Mouse (Mus musculus): ENCODE results near the gene Pax3. TPM values are rescaled to one million over a fixed set of nuclear protein-coding genes. Genes with fewer than 3 reads are reported as not detected.

The Pax3 gene
- polyA plus RNA-seq, 1 experiment, result not detected

DNA sequence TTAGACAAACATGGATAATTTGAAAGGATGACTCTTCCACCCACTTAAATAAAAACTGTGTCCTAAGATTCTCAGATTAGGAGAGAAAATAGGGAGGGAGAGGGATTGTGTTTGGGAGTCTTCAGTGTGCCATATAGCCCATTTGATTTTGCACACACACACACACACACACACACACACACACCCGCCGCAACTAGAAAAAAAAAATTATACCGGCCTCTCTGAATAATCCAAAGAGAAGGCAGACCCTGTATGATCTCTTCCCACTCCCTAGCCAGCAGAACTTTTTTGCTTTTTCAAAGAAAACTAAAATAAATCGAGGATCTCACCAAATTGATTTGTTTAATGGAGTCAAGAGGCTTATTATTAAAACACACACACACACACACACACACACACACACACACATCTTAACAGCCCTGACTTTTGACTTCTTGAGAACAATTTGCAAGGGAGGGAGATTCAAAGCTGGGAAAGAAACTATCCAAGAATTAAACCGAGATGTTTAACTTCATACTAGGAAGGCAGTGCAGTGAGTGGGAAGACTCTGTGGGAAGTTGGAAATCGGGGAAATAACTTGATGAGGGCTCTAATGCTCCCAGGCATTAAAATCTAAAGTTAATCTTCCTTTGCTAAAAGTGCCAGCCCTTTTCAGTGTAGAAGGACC lies 2.4 kb downstream of the Pax3 start:
- Histone ChIP-seq H3K4me1 (ENCODE audit: control insufficient read depth) (no peaks in the 10 kb centered on the region), H3K9me3 (ENCODE audit: control insufficient read depth, low read length) (peaks cover 2% of the 10 kb centered on the region; the same call in 1 of the 2 replicates), H3K27me3 (ENCODE audit: control insufficient read depth) (peaks cover 100% of the 10 kb centered on the region), H3K36me3 (ENCODE audit: control insufficient read depth) (no peaks in the 10 kb centered on the region), H3K4me3 (replicated peaks) (no peak overlapping the region)
- TF ChIP-seq GATA1 (IDR thresholded peaks at IDR 0.05; ENCODE audit: low read length) (no peak), TAL1 (IDR thresholded peaks at IDR 0.05; ENCODE audit: low read length) (no peak)

DNA sequence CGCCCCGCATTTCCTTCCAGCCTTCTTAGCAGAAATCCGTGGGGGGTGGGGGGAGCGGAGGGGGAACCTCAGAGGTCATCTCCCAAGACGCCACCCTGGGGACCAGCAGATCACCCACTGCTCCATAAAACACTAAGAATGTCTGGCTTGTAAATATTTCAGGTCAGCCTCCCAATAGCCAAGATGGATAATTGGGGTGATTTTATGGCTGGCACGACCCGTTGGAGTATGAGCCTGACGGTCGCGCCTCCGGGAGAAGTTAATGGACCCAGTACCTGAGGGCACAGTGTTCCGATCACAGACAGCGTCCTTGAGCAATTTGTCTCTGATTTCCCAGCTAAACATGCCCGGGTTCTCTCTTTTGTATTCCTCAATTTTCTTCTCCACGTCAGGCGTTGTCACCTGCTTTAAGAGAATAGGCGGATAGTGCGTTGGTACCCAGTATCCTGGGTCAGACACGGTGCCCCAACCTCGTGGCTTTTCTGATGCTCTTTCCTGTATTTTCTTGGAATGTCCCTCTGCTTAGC lies 3.4 kb downstream of the Pax3 start:
- Histone ChIP-seq H3K9me3 (ENCODE audit: control insufficient read depth, low read length) (peaks cover 2% of the 10 kb centered on the region; the same call in 1 of the 2 replicates), H3K27me3 (ENCODE audit: control insufficient read depth) (peaks cover 100% of the 10 kb centered on the region), H3K4me1 (ENCODE audit: control insufficient read depth) (no peaks in the 10 kb centered on the region), H3K36me3 (ENCODE audit: control insufficient read depth) (no peaks in the 10 kb centered on the region), H3K4me3 (replicated peaks) (no peak overlapping the region)
- TF ChIP-seq TAL1 (IDR thresholded peaks at IDR 0.05; ENCODE audit: low read length), result no peak
- TF ChIP-seq GATA1 (IDR thresholded peaks at IDR 0.05; ENCODE audit: low read length), result no peak

DNA sequence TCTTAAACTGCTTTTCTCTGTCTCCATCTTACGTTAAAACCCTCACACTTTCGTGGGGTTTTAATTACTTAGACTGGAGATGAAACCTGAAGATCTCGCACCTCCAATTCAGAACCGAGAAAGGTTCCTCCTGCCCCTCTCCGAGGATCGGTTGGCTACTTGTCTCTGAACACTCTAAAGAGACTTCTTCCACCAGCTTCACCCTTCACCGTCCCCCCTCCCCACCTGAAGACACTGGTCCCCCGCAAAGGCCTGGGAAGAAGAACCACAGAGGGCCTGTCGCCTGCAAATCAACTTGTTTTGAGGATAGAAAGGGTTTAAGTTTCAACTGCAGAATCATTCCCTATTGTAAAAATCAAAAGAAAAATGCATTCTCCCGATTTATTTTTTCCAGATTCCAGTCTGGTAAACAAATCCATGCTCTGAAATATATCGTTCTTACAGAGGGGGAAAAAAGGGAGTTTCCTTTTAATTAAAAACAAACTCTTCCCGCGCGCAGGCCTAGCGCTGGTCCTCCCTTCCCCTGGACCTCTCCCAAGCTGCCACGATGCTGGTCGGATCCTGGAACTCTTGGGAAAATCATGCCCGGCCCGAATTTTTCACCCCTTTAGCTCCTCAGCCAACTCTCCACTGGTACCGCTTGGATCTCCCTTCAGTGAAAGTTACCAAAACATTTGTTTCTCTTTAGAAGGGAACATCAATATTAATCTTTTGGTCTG lies 4.0 kb downstream of the Pax3 start:
- TF ChIP-seq TAL1 (IDR thresholded peaks at IDR 0.05; ENCODE audit: low read length), result no peak
- TF ChIP-seq GATA1 (IDR thresholded peaks at IDR 0.05; ENCODE audit: low read length), result no peak
- H3K27me3 ChIP-seq (ENCODE audit: control insufficient read depth), result peaks cover 100% of the 10 kb centered on the region

DNA sequence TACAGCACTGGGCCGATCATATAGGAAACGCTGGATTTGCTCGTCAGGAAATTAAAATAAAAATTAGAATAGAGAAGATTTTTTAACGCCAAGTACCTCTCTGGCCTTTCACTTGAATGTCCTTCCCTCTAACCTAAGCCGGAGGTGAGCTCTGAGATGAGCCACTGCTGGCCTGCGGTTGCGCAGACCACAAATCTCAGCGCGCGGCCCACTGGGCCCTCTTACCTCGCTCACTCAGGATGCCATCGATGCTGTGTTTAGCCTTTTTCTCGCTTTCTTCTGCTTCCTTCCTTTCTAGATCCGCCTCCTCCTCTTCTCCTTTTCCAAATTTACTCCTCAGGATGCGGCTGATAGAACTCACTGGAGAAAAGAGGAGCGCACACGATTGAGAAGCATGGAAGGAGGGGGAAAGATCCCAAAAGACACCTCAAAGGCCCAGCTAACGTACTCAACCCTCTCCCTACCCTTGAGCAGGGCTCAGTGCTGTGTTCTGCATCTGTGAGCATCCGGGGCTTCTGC lies 4.7 kb downstream of the Pax3 start:
- no peak for TF ChIP-seq TAL1 (IDR thresholded peaks at IDR 0.05; ENCODE audit: low read length)
- TF ChIP-seq GATA1 (IDR thresholded peaks at IDR 0.05; ENCODE audit: low read length), result no peak
- peaks cover 100% of the 10 kb centered on the region for H3K27me3 ChIP-seq (ENCODE audit: control insufficient read depth)
- peaks cover 2% of the 10 kb centered on the region; the same call in 1 of the 2 replicates for H3K9me3 ChIP-seq (ENCODE audit: control insufficient read depth, low read length)
- no peaks in the 10 kb centered on the region for H3K36me3 ChIP-seq (ENCODE audit: control insufficient read depth)
- no peaks in the 10 kb centered on the region for H3K4me1 ChIP-seq (ENCODE audit: control insufficient read depth)
- H3K4me3 ChIP-seq (replicated peaks), result no peak overlapping the region

More for the DNA sequence above, 4.0 kb downstream of the Pax3 start:
- Histone ChIP-seq H3K4me1 (ENCODE audit: control insufficient read depth) (no peaks in the 10 kb centered on the region), H3K4me3 (replicated peaks) (no peak overlapping the region), H3K36me3 (ENCODE audit: control insufficient read depth) (no peaks in the 10 kb centered on the region), H3K9me3 (ENCODE audit: control insufficient read depth, low read length) (peaks cover 2% of the 10 kb centered on the region; the same call in 1 of the 2 replicates)

DNA sequence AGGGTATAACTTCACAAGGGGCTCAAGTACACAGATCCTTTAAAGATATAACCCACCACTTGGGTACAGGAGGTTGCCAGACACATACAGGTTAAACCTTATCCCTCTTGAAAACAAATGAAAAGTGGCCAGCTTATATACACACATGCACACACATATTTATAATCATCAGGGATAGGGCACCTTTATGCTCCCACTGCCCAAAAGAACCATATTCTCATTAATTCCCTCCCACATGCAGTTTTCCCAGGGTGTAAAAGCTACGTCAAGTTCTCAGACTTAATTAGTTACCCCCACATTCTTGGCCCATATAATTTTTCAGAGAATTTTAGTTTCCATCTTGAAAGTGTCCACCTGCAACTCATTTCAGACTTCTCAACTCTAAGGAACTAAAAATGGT lies 5.2 kb downstream of the Pax3 start:
- H3K27me3 ChIP-seq (ENCODE audit: control insufficient read depth), result peaks cover 100% of the 10 kb centered on the region
- TF ChIP-seq TAL1 (IDR thresholded peaks at IDR 0.05; ENCODE audit: low read length) (no peak), GATA1 (IDR thresholded peaks at IDR 0.05; ENCODE audit: low read length) (no peak)
- no peaks in the 10 kb centered on the region for H3K4me1 ChIP-seq (ENCODE audit: control insufficient read depth)

DNA sequence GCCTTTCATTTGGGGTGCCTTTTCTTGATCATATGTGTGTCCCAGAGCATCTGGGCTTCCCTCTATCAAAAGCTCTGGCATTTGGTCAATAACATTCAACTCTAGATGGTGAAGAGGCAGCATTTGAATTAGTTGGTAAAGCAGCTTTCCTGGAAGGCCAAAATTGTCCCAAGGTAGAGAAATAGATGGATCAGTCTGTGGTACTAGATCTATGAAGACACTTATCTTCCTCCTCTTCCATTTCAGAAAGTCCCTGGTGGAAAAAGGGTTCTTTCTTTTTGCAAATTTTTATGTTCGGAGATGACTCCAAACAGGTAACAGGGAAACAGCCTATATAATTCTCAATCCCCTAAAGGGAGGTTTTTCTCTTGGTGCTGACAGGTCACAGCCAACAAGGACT lies 5.6 kb downstream of the Pax3 start:
- Histone ChIP-seq H3K4me1 (ENCODE audit: control insufficient read depth) (no peaks in the 10 kb centered on the region), H3K36me3 (ENCODE audit: control insufficient read depth) (no peaks in the 10 kb centered on the region)

More for the DNA sequence above, 5.2 kb downstream of the Pax3 start:
- Histone ChIP-seq H3K4me3 (replicated peaks) (no peak overlapping the region), H3K9me3 (ENCODE audit: control insufficient read depth, low read length) (peaks cover 2% of the 10 kb centered on the region; the same call in 1 of the 2 replicates), H3K36me3 (ENCODE audit: control insufficient read depth) (no peaks in the 10 kb centered on the region)

DNA sequence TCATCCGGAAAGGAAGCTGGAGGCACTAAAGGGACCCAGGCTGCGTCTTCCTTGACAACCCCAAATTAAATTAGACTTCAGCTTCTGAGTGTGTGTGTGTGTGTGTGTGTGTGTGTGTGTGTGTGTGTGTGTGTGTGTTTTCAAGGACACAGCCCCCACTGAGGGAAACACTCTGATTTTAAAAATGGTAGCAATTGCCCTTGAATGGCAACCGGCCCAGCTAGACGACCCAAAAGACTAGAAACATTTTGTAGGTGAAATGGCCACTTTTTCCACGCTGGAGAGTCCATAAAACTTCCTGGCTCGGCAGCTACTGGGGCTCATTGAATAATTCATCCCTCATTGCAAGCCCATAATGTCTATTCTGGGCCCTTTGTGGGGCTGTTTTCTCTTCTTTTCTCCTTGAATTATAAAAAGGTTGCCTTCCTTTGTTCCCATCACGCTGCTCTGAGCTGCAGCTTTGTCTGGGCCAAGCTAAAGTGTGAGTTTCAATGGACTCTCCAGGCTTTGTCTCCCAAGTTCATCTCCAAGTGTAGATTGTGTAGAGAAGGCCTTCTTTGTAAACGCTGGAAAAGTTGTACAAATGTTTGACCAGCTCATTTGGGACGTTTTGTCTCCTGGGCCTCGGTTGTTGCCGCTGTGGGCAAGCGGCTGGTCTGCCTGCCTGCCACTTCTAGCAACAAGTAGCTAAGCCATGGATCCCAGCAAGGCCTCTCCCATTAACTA lies 6.4 kb downstream of the Pax3 start:
- no peaks in the 10 kb centered on the region for H3K4me1 ChIP-seq (ENCODE audit: control insufficient read depth)
- no peaks in the 10 kb centered on the region for H3K36me3 ChIP-seq (ENCODE audit: control insufficient read depth)
- H3K9me3 ChIP-seq (ENCODE audit: control insufficient read depth, low read length), result no peaks in the 10 kb centered on the region
- peaks cover 88% of the 10 kb centered on the region for H3K27me3 ChIP-seq (ENCODE audit: control insufficient read depth)
- no peak for TF ChIP-seq TAL1 (IDR thresholded peaks at IDR 0.05; ENCODE audit: low read length)
- no peak for TF ChIP-seq GATA1 (IDR thresholded peaks at IDR 0.05; ENCODE audit: low read length)
- no peak overlapping the region for H3K4me3 ChIP-seq (replicated peaks)

More for the DNA sequence above, 5.6 kb downstream of the Pax3 start:
- no peak for TF ChIP-seq TAL1 (IDR thresholded peaks at IDR 0.05; ENCODE audit: low read length)
- no peak for TF ChIP-seq GATA1 (IDR thresholded peaks at IDR 0.05; ENCODE audit: low read length)
- Histone ChIP-seq H3K4me3 (replicated peaks) (no peak overlapping the region), H3K9me3 (ENCODE audit: control insufficient read depth, low read length) (peaks cover 2% of the 10 kb centered on the region; the same call in 1 of the 2 replicates), H3K27me3 (ENCODE audit: control insufficient read depth) (peaks cover 96% of the 10 kb centered on the region)

DNA sequence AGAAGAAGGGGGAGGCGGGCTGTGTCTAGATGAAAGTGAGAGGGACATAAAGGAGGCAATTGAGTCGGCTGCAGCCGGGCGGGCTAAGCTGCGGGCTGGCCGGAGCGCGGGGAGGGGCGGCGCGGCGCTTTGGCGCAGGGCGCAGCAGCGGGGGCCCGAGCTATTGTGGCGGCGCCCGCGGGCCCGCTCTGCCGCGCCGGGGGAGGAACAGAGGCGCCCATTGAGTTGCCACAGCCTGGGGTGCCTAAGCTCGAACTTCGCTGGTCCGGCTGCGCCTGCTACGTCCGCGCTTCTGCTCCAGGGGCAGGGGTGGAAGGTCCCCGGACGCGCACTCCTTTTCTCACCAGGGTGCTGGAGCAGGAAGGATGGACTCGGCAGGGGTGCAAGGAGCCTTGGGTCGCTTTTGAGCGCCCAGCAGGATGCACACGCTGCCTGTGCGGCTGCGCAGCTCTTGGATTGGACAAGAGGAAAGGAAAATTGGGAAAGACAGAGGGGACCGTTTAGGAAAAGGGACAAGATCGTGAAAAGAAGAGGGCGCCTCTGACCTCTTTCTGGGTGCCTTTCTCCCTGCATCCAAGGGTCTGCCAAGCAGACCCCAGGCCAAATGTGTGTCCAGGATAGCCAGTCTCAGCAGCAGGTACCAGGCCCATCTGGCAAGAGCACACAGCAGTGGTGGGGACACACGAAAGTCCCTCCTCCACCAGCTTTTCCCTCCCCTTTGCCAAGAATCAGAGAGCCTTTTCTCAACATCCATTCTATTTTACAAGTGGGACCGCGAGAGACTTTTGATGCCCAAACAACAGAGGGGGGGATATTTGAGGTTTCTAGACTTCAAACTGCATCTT lies 7.2 kb downstream of the Pax3 start:
- no peaks in the 10 kb centered on the region for H3K9me3 ChIP-seq (ENCODE audit: control insufficient read depth, low read length)
- H3K27me3 ChIP-seq (ENCODE audit: control insufficient read depth), result peaks cover 80% of the 10 kb centered on the region
- no peaks in the 10 kb centered on the region for H3K4me1 ChIP-seq (ENCODE audit: control insufficient read depth)
- H3K36me3 ChIP-seq (ENCODE audit: control insufficient read depth), result no peaks in the 10 kb centered on the region
- H3K4me3 ChIP-seq (replicated peaks), result no peak overlapping the region
- TF ChIP-seq TAL1 (IDR thresholded peaks at IDR 0.05; ENCODE audit: low read length) (no peak), GATA1 (IDR thresholded peaks at IDR 0.05; ENCODE audit: low read length) (no peak)
